In the genomic region with DNA sequence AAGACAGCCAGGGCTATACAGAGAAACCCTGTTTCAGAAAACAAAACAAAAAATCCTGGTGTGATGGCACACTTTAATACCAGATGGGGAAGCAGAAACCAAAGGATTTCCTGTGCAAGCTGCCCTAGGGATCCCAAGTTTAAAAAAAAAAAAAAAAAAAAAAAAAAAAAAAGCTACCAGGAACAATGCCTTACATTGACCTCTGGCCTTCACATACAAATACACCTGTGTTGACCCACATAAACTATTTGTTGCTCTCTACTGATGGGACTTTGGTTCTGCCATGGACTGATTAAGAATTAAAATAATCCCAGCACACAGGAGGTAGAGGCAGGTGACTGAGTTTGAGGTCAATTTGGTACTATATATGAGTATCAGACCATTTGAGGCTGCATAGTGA, we compare ENCODE assay signal across 1 mouse cellular context.
TF ChIP-seq lines count a peak whose summit lies in the region.

No protein-coding gene starts in this region.

TF ChIP-seq in ES-E14, 5 proteins besides CTCF, POLR2A, EP300 and RAD21:
- TF ChIP-seq MAFK (IDR thresholded peaks at IDR 0.05; ENCODE audit: insufficient read depth, low read depth, low read length) (no peak), CHD2 (IDR thresholded peaks at IDR 0.05; ENCODE audit: low read depth, low read length) (no peak), ZNF384 (IDR thresholded peaks at IDR 0.05; ENCODE audit: low read depth, low read length) (peak; percentile 55), HCFC1 (IDR thresholded peaks at IDR 0.05; ENCODE audit: borderline replicate concordance, insufficient read depth, low read length) (no peak)
